Mouse (Mus musculus) liver, adult 2 months (tissue): ENCODE results near the gene Kifc5b.

Source experiments
- CTCF ChIP-seq: fragments of 200-500 bp; IDR thresholded peaks from 2 replicates; pipeline ENCODE4 v1.5.1; 2011; ENCODE audit warnings: low read depth, low read length, control low read depth
- POLR2A ChIP-seq: fragments of 200-500 bp; IDR thresholded peaks from 2 replicates; pipeline ENCODE4 v1.6.1; 2011; ENCODE audit warnings: low read length, control low read depth; ENCODE audit not compliant: insufficient read depth; ENCODE audit errors: extremely low read depth

- TF ChIP-seq CTCF (no peak), POLR2A (no peak)
Measured at GRCm38 (mm10) chr17:26877927-26878326, 39.0 kb upstream of the Kifc5b start.
